Mouse (Mus musculus): ENCODE data around the gene Pgf. TPM values are rescaled to one million over a fixed set of nuclear protein-coding genes. Genes with fewer than 3 reads are reported as not detected.
"Not testable (repeated sequence)": the region's sequence is repeated elsewhere in the genome, so short reads cannot be mapped to it uniquely, and the experiment has no call there.

Pgf gene
- polyA plus RNA-seq, 1 experiment from 2014 or later, result 0.56 TPM

GRCm38 (mm10) chr12:85156324-85156723 is 21.3 kb downstream of the Pgf start:
- 28% methylated on average over 6 of the region's 6 CpGs for WGBS (ENCODE audit: insufficient replicate concordance)
- Histone ChIP-seq H3K4me3 (replicated peaks) (no peak overlapping the region), H3K27ac (replicated peaks) (no peak overlapping the region), H3K27me3 (0 out of 2 replicates have a peak, but pooled peaks cover 4% of the 10 kb centered on the region), H3K4me1 (replicated peaks) (peaks cover 11% of the 10 kb centered on the region), H3K36me3 (replicated peaks) (no peaks in the 10 kb centered on the region), H3K4me2 (no peak overlapping the region), H3K9me3 (replicated peaks) (no peaks in the 10 kb centered on the region), H3K9ac (no peak overlapping the region)
- ATAC-seq (ENCODE audit: insufficient read depth), result no peak

GRCm38 (mm10) chr12:85153011-85153410 is 24.6 kb downstream of the Pgf start:
- H3K9ac ChIP-seq, result no peak overlapping the region
- no peaks in the 10 kb centered on the region for H3K9me3 ChIP-seq (replicated peaks)
- H3K27me3 ChIP-seq, result peaks cover 23% of the 10 kb centered on the region
- no peak overlapping the region for H3K4me2 ChIP-seq
- no peaks in the 10 kb centered on the region for H3K36me3 ChIP-seq (replicated peaks)
- peaks cover 22% of the 10 kb centered on the region for H3K4me1 ChIP-seq (replicated peaks)
- H3K4me3 ChIP-seq (replicated peaks), result no peak overlapping the region
- 51% methylated on average over 3 of the region's 3 CpGs for WGBS (ENCODE audit: insufficient replicate concordance)
- H3K27ac ChIP-seq (replicated peaks), result no peak overlapping the region
- peak; percentile 49 for ATAC-seq (ENCODE audit: insufficient read depth)

- H3K4me3 ChIP-seq (replicated peaks), result peak within 1 kb of the TSS; percentile 27
- peaks cover 25% of the 10 kb centered on the region for H3K27me3 ChIP-seq
- no peaks in the 10 kb centered on the region for H3K9me3 ChIP-seq (replicated peaks)
- 12% methylated on average over 28 of the region's 28 CpGs for WGBS (ENCODE audit: insufficient replicate concordance)
- H3K4me2 ChIP-seq, result peak within 1 kb of the TSS; percentile 61
- ATAC-seq (ENCODE audit: insufficient read depth), result peak; percentile 65
- H3K27ac ChIP-seq (replicated peaks), result no peak within 1 kb of the TSS
- H3K36me3 ChIP-seq (replicated peaks), result no peaks in the 10 kb centered on the region
- H3K4me1 ChIP-seq (replicated peaks), result peaks cover 15% of the 10 kb centered on the region
- H3K9ac ChIP-seq, result no peak within 1 kb of the TSS; the same call in 1 of the 2 replicates
Observed at GRCm38 (mm10) chr12:85151002-85151774, 26.4 kb downstream of the Pgf start, which contains the start of gene Rps6kl1. Gene Rps6kl1 (minus strand): TSS chr12:85151264.

- Histone ChIP-seq H3K27ac (replicated peaks) (no peak overlapping the region), H3K27me3 (peaks cover 25% of the 10 kb centered on the region)
- WGBS (ENCODE audit: insufficient replicate concordance), result 20% methylated on average over 20 of the region's 20 CpGs
Observed at GRCm38 (mm10) chr12:85150321-85151001, 27.1 kb downstream of the Pgf start.

GRCm38 (mm10) chr12:85146881-85147280 is 30.7 kb downstream of the Pgf start:
- Histone ChIP-seq H3K4me2 (no peak overlapping the region), H3K36me3 (replicated peaks) (no peaks in the 10 kb centered on the region), H3K4me3 (replicated peaks) (no peak overlapping the region), H3K9ac (no peak overlapping the region), H3K9me3 (replicated peaks) (no peaks in the 10 kb centered on the region), H3K27me3 (peaks cover 25% of the 10 kb centered on the region), H3K4me1 (replicated peaks) (peaks cover 15% of the 10 kb centered on the region), H3K27ac (replicated peaks) (no peak overlapping the region)
- ATAC-seq (ENCODE audit: insufficient read depth), result no peak
- 70% methylated on average over 9 of the region's 9 CpGs for WGBS (ENCODE audit: insufficient replicate concordance)

More at GRCm38 (mm10) chr12:85150321-85151001, 27.1 kb downstream of the Pgf start:
- no peaks in the 10 kb centered on the region for H3K36me3 ChIP-seq (replicated peaks)
- peak overlapping the region; percentile 27 for H3K4me3 ChIP-seq (replicated peaks)
- ATAC-seq (ENCODE audit: insufficient read depth), result 0 out of 2 replicates have a peak, but pooled peaks have one; percentile 3
- peaks cover 15% of the 10 kb centered on the region for H3K4me1 ChIP-seq (replicated peaks)
- no peak overlapping the region; the same call in 1 of the 2 replicates for H3K9ac ChIP-seq
- H3K9me3 ChIP-seq (replicated peaks), result no peaks in the 10 kb centered on the region
- H3K4me2 ChIP-seq, result peak overlapping the region; percentile 61

- WGBS (ENCODE audit: insufficient replicate concordance), result 25% methylated on average over 10 of the region's 11 CpGs
- H3K27ac ChIP-seq (replicated peaks), result no peak overlapping the region
- no peak for ATAC-seq (ENCODE audit: insufficient read depth)
- no peaks in the 10 kb centered on the region for H3K9me3 ChIP-seq (replicated peaks)
- no peak overlapping the region for H3K4me2 ChIP-seq
- H3K27me3 ChIP-seq, result peaks cover 22% of the 10 kb centered on the region
- H3K9ac ChIP-seq, result no peak overlapping the region
- H3K4me1 ChIP-seq (replicated peaks), result peaks cover 11% of the 10 kb centered on the region
- no peak overlapping the region for H3K4me3 ChIP-seq (replicated peaks)
- H3K36me3 ChIP-seq (replicated peaks), result no peaks in the 10 kb centered on the region
Observed at GRCm38 (mm10) chr12:85146355-85146754, 31.2 kb downstream of the Pgf start.

GRCm38 (mm10) chr12:85145630-85146029 is 32.0 kb downstream of the Pgf start:
- Histone ChIP-seq H3K27ac (replicated peaks) (no peak overlapping the region), H3K4me2 (no peak overlapping the region), H3K9me3 (replicated peaks) (no peaks in the 10 kb centered on the region), H3K27me3 (peaks cover 14% of the 10 kb centered on the region), H3K36me3 (replicated peaks) (no peaks in the 10 kb centered on the region), H3K9ac (no peak overlapping the region), H3K4me3 (replicated peaks) (no peak overlapping the region), H3K4me1 (replicated peaks) (peaks cover 3% of the 10 kb centered on the region)
- ATAC-seq (ENCODE audit: insufficient read depth), result no peak
- WGBS (ENCODE audit: insufficient replicate concordance), result 65% methylated on average over 9 of the region's 9 CpGs

- Histone ChIP-seq H3K27me3 (peaks cover 12% of the 10 kb centered on the region; the same call in 1 of the 2 replicates), H3K9ac (no peak overlapping the region), H3K9me3 (replicated peaks) (no peaks in the 10 kb centered on the region), H3K4me3 (replicated peaks) (no peak overlapping the region), H3K4me2 (no peak overlapping the region), H3K27ac (replicated peaks) (no peak overlapping the region), H3K36me3 (replicated peaks) (no peaks in the 10 kb centered on the region), H3K4me1 (replicated peaks) (no peaks in the 10 kb centered on the region; the same call in 1 of the 2 replicates)
- no peak for ATAC-seq (ENCODE audit: insufficient read depth)
- 85% methylated on average over 4 of the region's 4 CpGs for WGBS (ENCODE audit: insufficient replicate concordance)
Observed at GRCm38 (mm10) chr12:85144821-85145220, 32.8 kb downstream of the Pgf start.

GRCm38 (mm10) chr12:85144276-85144675 is 33.3 kb downstream of the Pgf start:
- not testable (repeated sequence) for H3K9me3 ChIP-seq (replicated peaks); H3K27ac ChIP-seq (replicated peaks); H3K4me1 ChIP-seq (replicated peaks); H3K36me3 ChIP-seq (replicated peaks); ATAC-seq (ENCODE audit: insufficient read depth); H3K9ac ChIP-seq; H3K27me3 ChIP-seq; H3K4me3 ChIP-seq (replicated peaks); H3K4me2 ChIP-seq
- 38% methylated on average over 2 of the region's 2 CpGs for WGBS (ENCODE audit: insufficient replicate concordance)

- Histone ChIP-seq H3K9ac (no peak overlapping the region), H3K27me3 (peaks cover 8% of the 10 kb centered on the region; the same call in 1 of the 2 replicates), H3K4me2 (no peak overlapping the region), H3K4me3 (replicated peaks) (no peak overlapping the region), H3K9me3 (replicated peaks) (no peaks in the 10 kb centered on the region), H3K36me3 (replicated peaks) (no peaks in the 10 kb centered on the region), H3K4me1 (replicated peaks) (no peaks in the 10 kb centered on the region; the same call in 1 of the 2 replicates), H3K27ac (replicated peaks) (no peak overlapping the region)
- 18% methylated on average over 4 of the region's 4 CpGs for WGBS (ENCODE audit: insufficient replicate concordance)
- ATAC-seq (ENCODE audit: insufficient read depth), result peak; percentile 49; the same call in 1 of the 2 replicates
Observed at GRCm38 (mm10) chr12:85142803-85143202, 34.8 kb downstream of the Pgf start.

GRCm38 (mm10) chr12:85141096-85141495 is 36.5 kb downstream of the Pgf start:
- 0 out of 2 replicates have a peak, but pooled peaks cover 6% of the 10 kb centered on the region for H3K27me3 ChIP-seq
- no peak overlapping the region for H3K27ac ChIP-seq (replicated peaks)
- H3K4me2 ChIP-seq, result no peak overlapping the region
- H3K9me3 ChIP-seq (replicated peaks), result no peaks in the 10 kb centered on the region
- WGBS (ENCODE audit: insufficient replicate concordance), result 75% methylated on average over 6 of the region's 6 CpGs
- H3K9ac ChIP-seq, result no peak overlapping the region
- no peak for ATAC-seq (ENCODE audit: insufficient read depth)
- H3K4me3 ChIP-seq (replicated peaks), result no peak overlapping the region
- H3K4me1 ChIP-seq (replicated peaks), result no peaks in the 10 kb centered on the region; the same call in 1 of the 2 replicates
- H3K36me3 ChIP-seq (replicated peaks), result no peaks in the 10 kb centered on the region

Measured in liver, embryonic 15.5 days (tissue).